Mouse (Mus musculus): ENCODE measurements around the gene Lrrc59. TPM values are rescaled to one million over a fixed set of nuclear protein-coding genes. Genes with fewer than 3 reads are reported as not detected.
A peak's percentile ranks its signal among the peaks of the same experiment; 100 is the strongest.

The Lrrc59 gene
- polyA plus RNA-seq, 1 experiment from 2014 or later, result 148 TPM

DNA sequence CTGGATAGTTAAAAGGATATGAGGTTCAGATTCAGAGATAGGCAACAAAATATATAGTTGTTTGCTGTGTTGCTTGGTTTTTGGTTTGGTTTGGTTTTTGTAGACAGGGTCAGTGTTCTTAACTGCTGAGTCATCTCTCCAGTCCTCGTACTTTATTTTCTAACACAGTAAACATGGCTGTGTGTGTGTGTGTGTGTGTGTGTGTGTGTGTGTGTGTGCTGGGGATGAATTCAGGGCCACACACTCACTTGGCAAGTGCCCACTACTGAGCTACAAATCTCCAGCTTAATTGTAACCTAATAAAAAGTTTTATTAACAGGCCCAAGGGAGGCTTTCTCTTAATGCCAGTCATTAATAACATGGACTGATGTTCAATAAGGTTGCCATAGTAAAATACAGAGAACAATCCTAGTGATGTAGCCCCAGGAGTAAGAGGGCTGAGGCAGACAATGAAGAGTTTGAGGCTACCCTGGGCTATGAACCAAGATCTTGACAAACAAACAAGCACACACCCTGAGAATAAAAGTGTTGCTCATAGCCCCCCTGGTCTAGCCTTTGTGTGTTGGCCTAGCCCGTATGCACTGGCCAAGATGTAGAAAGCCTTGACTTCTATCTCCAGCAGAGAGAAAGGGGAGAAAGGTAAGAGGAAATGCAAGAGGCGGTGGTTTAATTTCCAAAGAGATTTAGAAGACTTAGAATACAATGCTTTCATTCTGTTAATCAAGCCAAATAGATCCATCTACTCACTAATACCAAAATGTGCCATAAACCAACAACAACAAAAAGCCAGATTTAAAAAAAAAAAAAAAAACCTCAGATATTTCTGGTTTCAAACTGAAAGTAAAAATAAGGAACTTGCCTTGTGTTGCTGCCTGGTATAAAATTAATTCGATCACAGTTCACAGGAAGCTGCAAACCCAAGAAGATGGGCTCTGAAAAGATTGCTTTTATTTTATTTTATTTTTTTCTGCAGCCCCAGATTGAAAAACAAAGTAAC is 18.5 kb upstream of the Lrrc59 start:
- H3K4me1 ChIP-seq, result no peaks in the 10 kb centered on the region
- no peak overlapping the region for H3K4me3 ChIP-seq (replicated peaks)
- no peak overlapping the region for H3K27ac ChIP-seq (replicated peaks)
- no peak overlapping the region for H3K9ac ChIP-seq (replicated peaks)
- H3K27me3 ChIP-seq (replicated peaks), result 0 out of 2 replicates have a peak, but pooled peaks cover 3% of the 10 kb centered on the region
- 49% methylated on average over 4 of the region's 4 CpGs for WGBS
- no peak overlapping the region for H3K4me2 ChIP-seq
- no peaks in the 10 kb centered on the region for H3K36me3 ChIP-seq
- ATAC-seq (ENCODE audit: low FRiP score), result peak; percentile 61; the same call in 1 of the 2 replicates
- H3K9me3 ChIP-seq (replicated peaks), result no peaks in the 10 kb centered on the region

DNA sequence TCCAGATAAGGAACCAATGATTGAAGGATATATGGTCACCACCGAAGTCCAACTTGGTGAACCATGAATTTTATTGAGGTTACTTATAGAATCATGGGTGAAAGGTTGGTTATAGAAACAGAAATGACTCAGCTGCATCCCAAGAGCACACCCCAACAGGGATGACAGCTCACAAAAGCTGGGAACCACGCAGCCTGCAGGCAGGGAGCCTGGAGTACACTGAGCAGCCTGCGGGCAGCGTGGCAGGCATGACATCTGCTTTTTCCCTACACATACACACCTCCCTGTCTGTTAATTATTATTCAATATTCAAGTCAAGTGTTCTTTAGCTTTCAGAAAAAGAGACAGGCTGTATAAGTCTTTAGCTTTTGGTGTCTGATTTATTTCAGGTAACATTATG is 15.0 kb upstream of the Lrrc59 start:
- Histone ChIP-seq H3K9ac (replicated peaks) (no peak overlapping the region), H3K27me3 (replicated peaks) (0 out of 2 replicates have a peak, but pooled peaks cover 3% of the 10 kb centered on the region), H3K4me3 (replicated peaks) (no peak overlapping the region), H3K27ac (replicated peaks) (no peak overlapping the region), H3K9me3 (replicated peaks) (no peaks in the 10 kb centered on the region), H3K4me1 (no peaks in the 10 kb centered on the region), H3K36me3 (no peaks in the 10 kb centered on the region), H3K4me2 (no peak overlapping the region)
- no peak for ATAC-seq (ENCODE audit: low FRiP score)
- 77% methylated on average over 4 of the region's 4 CpGs for WGBS

DNA sequence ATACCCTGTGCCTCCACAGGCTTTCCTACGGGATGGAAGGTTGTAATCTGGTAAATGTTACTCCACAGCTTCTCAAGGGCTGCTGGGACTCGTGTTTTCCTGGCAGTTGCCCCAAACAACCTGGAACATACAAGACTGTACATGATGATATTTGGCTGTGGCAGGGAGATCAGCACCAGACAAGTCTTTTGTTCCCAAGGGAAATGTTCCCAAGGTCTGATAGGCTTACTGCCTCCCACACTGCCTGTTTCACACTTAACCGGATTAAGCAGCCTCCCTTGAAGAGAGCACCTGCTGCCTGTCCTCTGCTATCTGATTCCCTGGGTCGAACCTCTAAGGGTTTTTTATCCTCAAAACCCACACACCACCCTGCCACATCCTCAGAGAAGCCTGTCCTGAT is 14.1 kb upstream of the Lrrc59 start:
- Histone ChIP-seq H3K4me2 (no peak overlapping the region), H3K9me3 (replicated peaks) (no peaks in the 10 kb centered on the region), H3K4me1 (no peaks in the 10 kb centered on the region), H3K27ac (replicated peaks) (no peak overlapping the region), H3K36me3 (no peaks in the 10 kb centered on the region), H3K9ac (replicated peaks) (no peak overlapping the region), H3K4me3 (replicated peaks) (no peak overlapping the region), H3K27me3 (replicated peaks) (0 out of 2 replicates have a peak, but pooled peaks cover 3% of the 10 kb centered on the region)
- 42% methylated on average over 4 of the region's 4 CpGs for WGBS
- ATAC-seq (ENCODE audit: low FRiP score), result no peak

DNA sequence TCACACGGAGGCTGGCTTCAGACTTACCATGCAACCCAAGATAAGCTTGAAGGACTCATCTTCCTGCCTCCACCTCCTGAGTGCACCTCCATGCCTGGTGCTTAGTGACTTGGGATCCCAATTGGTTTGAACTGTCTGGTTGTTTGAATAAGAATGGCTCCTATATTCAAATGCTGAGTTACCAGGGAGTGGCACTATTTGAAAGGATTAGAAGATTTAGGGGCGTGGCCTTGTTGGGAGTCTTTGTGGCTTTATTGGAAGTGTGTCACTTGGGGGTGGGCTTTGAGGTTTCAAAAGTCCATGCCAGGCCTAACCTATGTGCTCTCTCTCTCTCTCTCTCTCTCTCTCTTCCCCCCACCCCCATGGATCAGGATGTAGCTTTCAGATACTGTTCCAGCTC is 11.9 kb upstream of the Lrrc59 start:
- H3K27me3 ChIP-seq (replicated peaks), result 0 out of 2 replicates have a peak, but pooled peaks cover 3% of the 10 kb centered on the region
- H3K36me3 ChIP-seq, result no peaks in the 10 kb centered on the region
- H3K9me3 ChIP-seq (replicated peaks), result no peaks in the 10 kb centered on the region
- H3K4me3 ChIP-seq (replicated peaks), result no peak overlapping the region
- H3K4me1 ChIP-seq, result no peaks in the 10 kb centered on the region
- WGBS, result 96% methylated on average over 2 of the region's 2 CpGs
- H3K4me2 ChIP-seq, result no peak overlapping the region
- no peak for ATAC-seq (ENCODE audit: low FRiP score)
- H3K9ac ChIP-seq (replicated peaks), result no peak overlapping the region
- no peak overlapping the region for H3K27ac ChIP-seq (replicated peaks)

DNA sequence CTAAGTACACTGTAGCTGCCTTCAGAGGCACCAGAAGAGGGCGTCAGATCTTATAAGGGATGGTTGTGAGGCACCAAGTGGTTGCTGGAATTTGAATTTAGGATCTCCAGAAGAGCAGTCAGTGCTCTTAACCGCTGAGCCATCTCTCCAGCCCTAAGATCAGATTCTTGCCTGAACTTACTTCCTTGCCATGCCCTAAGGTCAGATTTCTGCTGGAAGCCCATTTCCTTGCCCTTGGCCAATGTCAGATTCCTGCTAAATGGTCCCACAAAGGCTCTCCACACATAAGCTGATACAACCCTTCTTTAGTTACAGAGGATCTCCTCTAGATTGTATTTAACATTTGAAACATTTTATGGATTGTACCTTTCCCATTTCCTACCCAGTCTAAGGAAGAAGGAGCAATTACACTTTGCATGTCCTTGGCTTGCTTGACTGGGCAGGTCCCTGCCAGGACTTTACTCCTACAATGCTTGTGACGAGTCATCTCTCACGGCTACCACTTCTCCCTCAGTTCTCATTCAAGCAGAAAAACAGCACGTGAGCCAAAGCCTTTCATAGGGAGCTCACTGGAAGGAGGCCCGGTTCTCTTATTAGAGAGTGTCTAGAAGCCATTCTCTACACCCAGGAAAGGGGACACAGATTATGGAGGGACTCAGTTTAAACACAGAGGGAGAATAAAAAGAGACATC is 8.7 kb upstream of the Lrrc59 start:
- no peak overlapping the region for H3K4me2 ChIP-seq
- no peak overlapping the region for H3K9ac ChIP-seq (replicated peaks)
- no peaks in the 10 kb centered on the region for H3K4me1 ChIP-seq
- WGBS, result 53% methylated on average over 6 of the region's 6 CpGs
- no peaks in the 10 kb centered on the region for H3K36me3 ChIP-seq
- H3K27ac ChIP-seq (replicated peaks), result no peak overlapping the region
- no peaks in the 10 kb centered on the region for H3K9me3 ChIP-seq (replicated peaks)
- H3K4me3 ChIP-seq (replicated peaks), result no peak overlapping the region
- no peaks in the 10 kb centered on the region for H3K27me3 ChIP-seq (replicated peaks)
- no peak for ATAC-seq (ENCODE audit: low FRiP score)

DNA sequence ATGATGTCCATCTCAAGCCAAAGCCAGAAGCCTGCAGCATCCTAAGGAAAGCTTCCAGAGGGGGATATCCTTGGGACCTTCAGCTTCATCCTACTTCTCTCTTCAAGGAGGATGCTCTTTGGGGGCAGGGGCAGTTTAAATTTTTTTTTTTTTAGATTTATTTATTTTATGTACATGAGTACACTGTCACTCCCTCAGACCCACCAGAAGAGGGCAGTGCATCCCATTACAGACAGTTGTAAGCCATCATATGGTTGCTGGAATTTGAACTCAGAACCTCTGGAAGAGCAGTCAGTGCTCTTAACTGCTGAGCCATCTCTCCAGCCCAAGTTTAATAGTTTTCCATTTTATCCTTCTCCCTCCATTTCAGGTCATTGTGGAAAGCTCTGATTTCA is 8.1 kb upstream of the Lrrc59 start:
- no peak overlapping the region for H3K4me3 ChIP-seq (replicated peaks)
- H3K27me3 ChIP-seq (replicated peaks), result no peaks in the 10 kb centered on the region
- no peak overlapping the region for H3K4me2 ChIP-seq
- no peak for ATAC-seq (ENCODE audit: low FRiP score)
- H3K9ac ChIP-seq (replicated peaks), result no peak overlapping the region
- H3K36me3 ChIP-seq, result no peaks in the 10 kb centered on the region
- no peaks in the 10 kb centered on the region for H3K4me1 ChIP-seq
- no peaks in the 10 kb centered on the region for H3K9me3 ChIP-seq (replicated peaks)
- no peak overlapping the region for H3K27ac ChIP-seq (replicated peaks)

DNA sequence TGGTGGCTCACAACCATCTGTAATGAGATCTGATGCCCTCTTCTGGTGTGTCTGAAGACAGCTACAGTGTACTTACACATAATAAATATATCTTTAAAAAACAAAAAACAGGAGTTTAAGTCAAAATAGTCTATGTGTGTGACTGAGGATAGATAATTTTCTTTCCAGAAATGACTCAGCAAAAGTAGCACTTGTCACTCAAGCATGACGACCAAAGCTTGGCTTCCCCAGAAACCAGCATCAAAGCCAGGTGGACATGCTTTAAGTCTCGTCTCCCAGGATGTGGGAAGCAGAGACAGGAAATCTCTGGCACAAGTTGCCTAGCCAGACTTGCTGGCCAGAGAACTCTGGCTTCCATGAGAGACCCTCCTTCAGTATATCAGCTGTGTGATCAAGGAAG is 7.4 kb upstream of the Lrrc59 start:
- H3K27ac ChIP-seq (replicated peaks), result no peak overlapping the region
- H3K4me2 ChIP-seq, result no peak overlapping the region
- WGBS, result 84% methylated on average over 2 of the region's 2 CpGs
- no peak overlapping the region for H3K9ac ChIP-seq (replicated peaks)
- no peaks in the 10 kb centered on the region for H3K4me1 ChIP-seq
- no peak overlapping the region for H3K4me3 ChIP-seq (replicated peaks)
- no peaks in the 10 kb centered on the region for H3K27me3 ChIP-seq (replicated peaks)
- no peaks in the 10 kb centered on the region for H3K9me3 ChIP-seq (replicated peaks)
- no peaks in the 10 kb centered on the region for H3K36me3 ChIP-seq
- no peak for ATAC-seq (ENCODE audit: low FRiP score)

DNA sequence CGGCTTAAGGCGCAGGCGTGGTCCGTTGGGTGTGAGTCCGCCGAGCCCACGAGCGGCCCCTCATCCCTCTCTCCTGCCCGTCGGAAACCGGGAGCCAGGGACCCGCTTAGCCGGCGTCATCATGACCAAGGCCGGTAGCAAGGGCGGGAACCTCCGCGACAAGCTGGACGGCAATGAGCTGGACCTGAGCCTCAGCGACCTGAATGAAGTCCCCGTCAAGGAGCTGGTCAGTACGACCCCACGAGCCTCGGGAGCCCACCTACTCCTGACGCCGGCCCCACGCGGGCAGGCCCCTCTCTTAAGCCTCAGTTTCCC is 274 bp downstream of the Lrrc59 start:
- peak; percentile 38; the same call in 1 of the 2 replicates for ATAC-seq (ENCODE audit: low FRiP score)
- Histone ChIP-seq H3K4me3 (replicated peaks) (peak overlapping the region; percentile 94), H3K9ac (replicated peaks) (peak overlapping the region; percentile 90), H3K9me3 (replicated peaks) (no peaks in the 10 kb centered on the region), H3K27me3 (replicated peaks) (no peaks in the 10 kb centered on the region), H3K27ac (replicated peaks) (peak overlapping the region; percentile 79), H3K4me1 (peaks cover 14% of the 10 kb centered on the region), H3K36me3 (peaks cover 29% of the 10 kb centered on the region), H3K4me2 (peak overlapping the region; percentile 85)
- WGBS, result under 1% methylated on average over 26 of the region's 28 CpGs

DNA sequence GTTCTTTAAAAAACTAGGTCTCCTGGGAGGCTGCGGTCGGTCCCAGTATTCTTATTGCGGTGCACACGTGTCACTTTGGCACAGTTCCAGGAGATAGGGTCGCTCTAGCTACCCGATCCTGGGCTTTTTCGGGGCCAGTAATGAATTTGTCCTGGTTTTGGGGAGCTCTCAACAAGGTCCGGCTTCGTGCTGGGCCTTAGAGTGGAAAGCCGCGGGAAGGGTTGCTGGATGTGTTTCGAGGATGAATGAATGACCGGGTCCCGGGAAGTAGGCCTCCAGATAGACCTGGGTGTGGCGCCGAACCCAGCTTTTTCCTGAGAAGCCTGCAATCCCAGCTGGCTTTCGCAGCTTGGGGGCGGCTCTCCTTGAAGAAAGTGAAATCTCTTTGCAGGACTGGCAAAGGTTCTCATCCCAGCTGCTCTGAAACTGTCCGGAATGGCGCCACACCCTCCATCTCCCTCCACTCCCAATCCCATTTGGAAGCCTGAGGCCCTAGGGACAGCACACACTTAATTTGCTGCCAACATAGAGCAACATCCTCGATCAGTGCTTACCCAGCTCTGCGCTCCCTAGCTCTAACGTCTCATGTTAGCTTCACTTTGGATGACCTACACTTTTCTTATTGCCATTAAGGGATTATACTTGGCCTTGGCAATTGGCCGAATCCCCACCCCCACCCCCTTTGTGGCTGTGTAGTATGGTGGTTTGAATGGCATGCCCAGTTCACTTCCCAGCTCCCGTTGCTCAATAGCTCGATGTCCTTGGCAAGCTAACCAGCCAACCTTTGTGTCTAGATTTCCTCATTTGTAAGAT is 838 bp downstream of the Lrrc59 start:
- ATAC-seq (ENCODE audit: low FRiP score), result no peak
- Histone ChIP-seq H3K9ac (replicated peaks) (peak overlapping the region; percentile 90), H3K27ac (replicated peaks) (peak overlapping the region; percentile 79), H3K36me3 (peaks cover 35% of the 10 kb centered on the region), H3K9me3 (replicated peaks) (no peaks in the 10 kb centered on the region), H3K4me1 (peaks cover 14% of the 10 kb centered on the region), H3K4me2 (peak overlapping the region; percentile 85), H3K4me3 (replicated peaks) (peak overlapping the region; percentile 94), H3K27me3 (replicated peaks) (no peaks in the 10 kb centered on the region)
- 10% methylated on average over 26 of the region's 26 CpGs for WGBS

DNA sequence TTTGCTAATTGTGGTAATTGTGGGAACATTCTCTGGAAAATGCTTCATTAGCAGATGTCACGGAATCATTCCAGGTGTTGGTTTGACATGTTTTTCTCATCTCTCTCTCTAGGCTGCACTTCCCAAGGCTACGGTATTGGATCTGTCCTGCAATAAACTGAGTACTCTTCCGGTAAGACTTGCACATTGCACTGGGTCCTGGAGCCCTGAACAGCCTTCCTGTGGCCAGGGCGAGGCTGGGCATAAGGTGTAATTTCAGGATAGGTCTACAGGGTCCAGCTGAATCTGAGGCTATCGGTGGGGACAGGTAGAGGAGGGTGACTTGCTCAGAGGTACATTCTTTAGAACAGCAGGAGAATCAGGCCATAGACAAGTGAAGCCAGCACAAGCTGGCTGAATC is 2.4 kb downstream of the Lrrc59 start:
- Histone ChIP-seq H3K27ac (replicated peaks) (no peak overlapping the region), H3K27me3 (replicated peaks) (no peaks in the 10 kb centered on the region), H3K9ac (replicated peaks) (no peak overlapping the region), H3K4me3 (replicated peaks) (no peak overlapping the region), H3K4me2 (no peak overlapping the region), H3K4me1 (peaks cover 14% of the 10 kb centered on the region), H3K9me3 (replicated peaks) (no peaks in the 10 kb centered on the region), H3K36me3 (peaks cover 51% of the 10 kb centered on the region)
- WGBS, result 93% methylated on average over 5 of the region's 5 CpGs
- no peak for ATAC-seq (ENCODE audit: low FRiP score)

DNA sequence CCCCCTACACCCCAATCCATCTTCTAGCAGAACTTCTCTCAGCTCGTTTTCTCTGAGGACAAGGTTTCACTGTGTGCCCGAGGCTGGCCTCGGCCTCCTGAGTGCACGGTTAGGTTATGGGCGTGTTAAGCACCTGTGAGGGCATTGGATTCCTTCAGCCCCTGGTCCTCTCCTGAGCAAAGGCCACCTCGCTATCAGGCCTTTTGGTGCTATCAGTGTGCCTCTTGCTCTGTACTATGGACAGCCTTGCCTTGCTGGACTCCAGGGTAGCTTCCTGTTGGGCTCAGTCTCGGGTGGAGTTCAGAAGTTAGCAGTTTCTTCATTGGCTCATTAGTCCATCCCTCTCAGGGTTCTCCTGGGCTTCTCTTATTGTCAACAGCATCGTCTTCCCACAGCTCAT is 3.4 kb downstream of the Lrrc59 start:
- H3K27ac ChIP-seq (replicated peaks), result no peak overlapping the region
- H3K36me3 ChIP-seq, result peaks cover 61% of the 10 kb centered on the region
- WGBS, result 87% methylated on average over 8 of the region's 8 CpGs
- H3K4me3 ChIP-seq (replicated peaks), result no peak overlapping the region
- no peaks in the 10 kb centered on the region for H3K27me3 ChIP-seq (replicated peaks)
- ATAC-seq (ENCODE audit: low FRiP score), result no peak
- no peak overlapping the region for H3K4me2 ChIP-seq
- no peak overlapping the region for H3K9ac ChIP-seq (replicated peaks)
- H3K9me3 ChIP-seq (replicated peaks), result no peaks in the 10 kb centered on the region
- H3K4me1 ChIP-seq, result peaks cover 14% of the 10 kb centered on the region

Measured in neural tube, embryonic 15.5 days (tissue).